Mouse (Mus musculus) embryonic stem cell, embryonic (primary cell): ENCODE results near the gene Kdm5a.

ENCODE experiments used
- CTCF ChIA-PET, 4 experiments: fragments of 300-600 bp in 2 of 4; fragments of 350-600 bp in 2 of 4; sonication (Branson Sonifier 250); formaldehyde crosslinking; loops; one replicate each; lab custom pipeline; 2022; ENCODE audit warnings: inconsistent platforms in 2 of 4; lab: Charles Lee
- POLR2A ChIA-PET, 4 experiments: fragments of 300-600 bp in 2 of 4; fragments of 350-600 bp in 2 of 4; sonication (Branson Sonifier 250); formaldehyde crosslinking; loops; one replicate each; lab custom pipeline; 2022; ENCODE audit warnings: antibody characterized with exemption in 4 of 4, inconsistent platforms in 1 of 4; lab: Charles Lee

The Kdm5a gene

GRCm38 (mm10) chr6:120481538-120481937, 117.6 kb downstream of the Kdm5a start:
- ChIA-PET CTCF (interaction anchor here (0.5 to 3.2 kb wide), 17 partner anchors 9 to 674 kb away, joined by 3 to 20 read pairs (median 5); partner anchors contain the start of genes Il17ra (in 2 of the 4) and Tmem121b (in 1 of the 4)), POLR2A (interaction anchor here in 2 of 4 experiments (0.7 to 2.2 kb wide), 6 partner anchors 9 to 49 kb away, joined by 3 to 12 read pairs (median 5); no protein-coding TSS in a partner anchor)

DNA sequence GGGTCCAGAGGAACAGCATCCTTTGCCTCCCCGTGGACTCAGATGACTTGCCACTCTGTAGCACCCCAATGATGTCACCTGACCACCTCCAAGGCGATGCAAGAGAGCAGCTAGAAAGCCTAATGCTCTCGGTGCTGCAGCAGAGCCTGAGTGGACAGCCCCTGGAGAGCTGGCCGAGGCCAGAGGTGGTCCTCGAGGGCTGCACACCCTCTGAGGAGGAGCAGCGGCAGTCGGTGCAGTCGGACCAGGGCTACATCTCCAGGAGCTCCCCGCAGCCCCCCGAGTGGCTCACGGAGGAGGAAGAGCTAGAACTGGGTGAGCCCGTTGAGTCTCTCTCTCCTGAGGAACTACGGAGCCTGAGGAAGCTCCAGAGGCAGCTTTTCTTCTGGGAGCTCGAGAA, 118.1 kb downstream of the Kdm5a start:
- ChIA-PET POLR2A (interaction anchor here in 3 of 4 experiments (0.6 to 2.2 kb wide), 11 partner anchors 9 to 244 kb away, joined by 3 to 12 read pairs (median 5); partner anchors contain the start of gene Tmem121b (in 1 of the 3)), CTCF (interaction anchor here (0.5 to 3.2 kb wide), 17 partner anchors 9 to 1035 kb away, joined by 3 to 20 read pairs (median 5); partner anchors contain the start of genes Il17ra (in 2 of the 4) and Tmem121b (in 1 of the 4))

GRCm38 (mm10) chr6:120482756-120483155, 118.8 kb downstream of the Kdm5a start:
- ChIA-PET CTCF (interaction anchor here in 3 of 4 experiments (0.5 to 3.2 kb wide), 25 partner anchors 8 to 261 kb away, joined by 3 to 20 read pairs (median 4); partner anchors contain the start of genes Il17ra (in 2 of the 3) and Tmem121b (in 1 of the 3)), POLR2A (interaction anchor here in 3 of 4 experiments (0.9 to 2.2 kb wide), 9 partner anchors 9 to 27 kb away, joined by 3 to 12 read pairs (median 5); partner anchors contain the start of gene Tmem121b (in 2 of the 3))

GRCm38 (mm10) chr6:120483211-120483626, 119.3 kb downstream of the Kdm5a start:
- CTCF ChIA-PET, result interaction anchor here in 3 of 4 experiments (0.5 to 3.2 kb wide), 26 partner anchors 9 to 413 kb away, joined by 3 to 20 read pairs (median 4); partner anchors contain the start of genes Il17ra (in 2 of the 3) and Tmem121b (in 1 of the 3)
- POLR2A ChIA-PET, result interaction anchor here (0.5 to 2.2 kb wide), 11 partner anchors 9 to 185 kb away, joined by 3 to 12 read pairs (median 3); partner anchors contain the start of gene Tmem121b (in 2 of the 4)

GRCm38 (mm10) chr6:120485038-120485437, 121.1 kb downstream of the Kdm5a start:
- ChIA-PET CTCF (no interaction called here), POLR2A (interaction anchor here in 3 of 4 experiments (0.6 to 1.5 kb wide), 4 partner anchors 10 to 71 kb away, joined by 3 to 9 read pairs (median 6); no protein-coding TSS in a partner anchor)

DNA sequence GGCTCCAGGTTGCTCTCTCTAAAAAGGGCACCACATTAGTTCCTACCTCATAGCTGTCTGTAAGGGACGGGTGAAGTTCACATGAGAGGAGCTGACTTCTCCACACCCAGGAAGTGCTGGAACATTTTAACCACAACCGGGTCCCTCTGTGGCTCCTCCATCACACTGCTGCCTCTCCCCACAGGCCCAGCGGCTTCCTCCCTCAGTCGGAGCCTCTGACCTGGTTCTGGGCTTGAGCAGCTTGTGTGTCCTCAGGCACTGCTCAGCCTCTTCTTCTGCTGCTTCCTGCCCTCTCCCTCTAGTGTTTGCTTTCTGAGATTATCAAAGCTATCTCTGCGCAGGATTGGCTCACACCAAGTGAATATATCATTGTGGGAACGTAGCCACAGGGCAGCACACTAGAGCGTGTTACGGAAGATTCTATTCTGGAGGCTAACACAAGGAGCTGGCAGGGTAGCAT, 122.2 kb downstream of the Kdm5a start:
- ChIA-PET CTCF (interaction anchor here in 1 of 4 experiments (1.4 kb wide), 1 partner anchor 1119 kb away, joined by 5 read pairs; no protein-coding TSS in a partner anchor), POLR2A (interaction anchor here in 1 of 4 experiments (1.2 to 1.5 kb wide), 3 partner anchors 11 to 19 kb away, joined by 3 to 4 read pairs (median 3); no protein-coding TSS in a partner anchor)

DNA sequence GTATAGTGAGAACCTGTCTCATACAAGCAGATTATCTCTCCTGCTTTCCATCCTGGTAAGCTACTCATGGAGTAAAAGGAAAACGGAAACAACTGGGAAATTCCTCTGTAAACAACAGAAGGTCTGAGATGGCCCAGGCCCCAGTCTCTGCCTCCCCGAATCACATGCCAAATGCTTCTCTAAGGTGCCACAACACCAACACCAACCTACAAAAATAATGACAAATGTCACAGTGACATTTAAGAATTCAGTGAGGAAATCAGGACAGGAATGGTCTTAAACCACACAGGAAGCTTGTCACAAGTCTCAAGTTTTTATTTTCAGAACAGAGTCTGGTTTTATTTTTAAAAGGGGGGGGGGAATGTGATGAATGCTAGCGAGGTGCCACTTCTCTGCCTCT, 124.7 kb downstream of the Kdm5a start:
- POLR2A ChIA-PET, result interaction anchor here in 2 of 4 experiments (0.6 to 1.2 kb wide), 2 partner anchors 10 to 236 kb away, joined by 3 read pairs; no protein-coding TSS in a partner anchor
- CTCF ChIA-PET, result interaction anchor here in 1 of 4 experiments (0.6 kb wide), 1 partner anchor 282 kb away, joined by 5 read pairs; no protein-coding TSS in a partner anchor

- ChIA-PET CTCF (interaction anchor here in 1 of 4 experiments (0.7 kb wide), 1 partner anchor 76 kb away, joined by 3 read pairs; no protein-coding TSS in a partner anchor), POLR2A (no interaction called here)
These were observed 125.5 kb downstream of the Kdm5a start for GRCm38 (mm10) chr6:120489461-120489860.

- ChIA-PET CTCF (no interaction called here), POLR2A (interaction anchor here in 1 of 4 experiments (2.2 kb wide), 1 partner anchor 8 kb away, joined by 12 read pairs; no protein-coding TSS in a partner anchor)
These were observed 127.1 kb downstream of the Kdm5a start for GRCm38 (mm10) chr6:120491064-120491463.

GRCm38 (mm10) chr6:120491862-120492498, 128.1 kb downstream of the Kdm5a start:
- CTCF ChIA-PET, result interaction anchor here in 3 of 4 experiments (0.6 to 1.9 kb wide), 5 partner anchors 9 to 782 kb away, joined by 3 to 20 read pairs (median 7); no protein-coding TSS in a partner anchor
- POLR2A ChIA-PET, result interaction anchor here in 3 of 4 experiments (0.8 to 2.2 kb wide), 3 partner anchors 8 to 19 kb away, joined by 3 to 12 read pairs (median 3); no protein-coding TSS in a partner anchor

DNA sequence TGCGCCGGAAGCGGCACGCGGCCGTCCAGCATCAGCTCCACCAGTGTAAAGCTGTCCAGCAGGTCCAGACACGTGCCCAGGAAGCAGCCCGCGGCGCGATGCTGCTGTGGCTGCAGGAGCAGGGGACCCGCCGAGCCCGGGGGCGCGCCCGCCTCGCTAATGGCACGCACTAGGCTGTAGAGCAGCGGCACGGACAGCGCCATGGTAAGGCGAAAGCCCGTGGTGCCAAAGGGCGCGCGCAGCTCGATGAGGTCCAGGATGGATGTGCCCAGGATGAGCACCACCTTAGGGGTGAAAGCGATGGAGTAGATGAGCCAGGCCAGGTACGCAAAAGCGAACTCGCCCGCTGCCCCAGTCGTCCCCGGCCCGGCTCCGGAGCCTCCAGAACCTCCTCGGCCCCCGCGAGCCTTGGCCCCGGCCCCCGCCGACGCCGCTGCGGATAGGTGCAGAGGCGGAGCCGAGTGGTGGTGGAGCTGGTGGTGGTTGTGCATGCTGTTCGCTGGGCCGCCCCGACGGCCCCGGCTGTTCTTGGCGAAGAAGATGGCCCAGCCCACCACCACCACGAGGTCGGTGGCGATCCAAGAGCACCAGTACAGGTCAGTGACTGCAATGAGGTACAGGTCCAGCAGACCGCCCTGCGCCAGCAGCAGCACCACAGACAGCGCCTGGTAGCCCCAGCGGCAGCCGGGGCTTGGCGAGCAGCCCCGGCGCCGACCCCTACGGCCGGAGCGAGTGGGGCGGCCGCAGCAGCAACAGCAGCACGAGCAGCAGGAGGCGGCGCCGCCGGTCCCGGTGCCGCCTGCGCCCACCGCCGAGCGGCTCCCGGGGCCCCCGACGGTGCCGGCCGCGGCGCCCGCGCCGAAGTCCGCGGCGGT, 128.8 kb downstream of the Kdm5a start:
- ChIA-PET POLR2A (interaction anchor here in 3 of 4 experiments (0.7 to 6.2 kb wide), 10 partner anchors 9 to 251 kb away, joined by 3 to 45 read pairs (median 4); no protein-coding TSS in a partner anchor), CTCF (interaction anchor here in 3 of 4 experiments (0.6 to 4.0 kb wide), 6 partner anchors 10 to 405 kb away, joined by 4 to 20 read pairs (median 8); no protein-coding TSS in a partner anchor)

DNA sequence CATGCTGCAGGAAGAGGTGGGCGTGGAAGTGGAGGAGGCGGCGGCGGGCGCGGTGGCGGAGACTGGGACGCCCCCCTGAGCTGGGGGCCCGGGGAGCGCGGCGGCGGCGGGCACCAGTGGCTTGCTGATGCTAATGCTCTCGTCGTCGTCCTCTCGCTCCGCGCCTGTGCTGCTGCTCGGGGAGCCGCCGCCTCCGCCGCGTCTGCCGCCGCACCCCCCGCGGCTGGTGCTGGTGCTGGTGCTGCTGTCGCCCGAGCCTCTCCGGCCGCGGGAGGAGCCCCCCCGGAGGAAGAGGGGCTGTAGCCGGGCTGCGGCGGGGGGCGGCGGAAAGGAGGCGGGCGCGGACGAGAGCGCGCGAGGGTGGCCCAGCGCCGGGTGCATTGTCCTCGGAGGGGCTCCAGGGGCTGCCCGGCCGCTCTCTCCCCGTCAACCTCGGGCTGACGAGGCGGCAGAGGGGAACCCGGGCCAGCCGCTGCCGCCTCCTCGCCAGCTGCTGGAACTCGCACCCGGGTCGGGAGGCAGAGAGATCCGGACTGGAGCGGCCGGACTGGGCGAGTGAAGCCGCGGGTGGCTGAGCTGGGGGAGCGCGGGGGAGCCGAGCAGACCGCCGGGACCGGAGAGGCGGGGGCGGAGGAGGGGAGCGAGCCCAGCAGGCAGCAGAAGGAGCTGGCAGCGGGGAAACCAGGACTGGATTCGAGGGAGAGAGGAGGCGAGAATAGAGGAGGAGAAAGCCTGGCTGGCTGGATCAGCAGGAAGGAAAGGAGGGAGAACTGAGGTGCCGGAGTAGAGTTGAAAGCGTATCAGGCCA, 129.7 kb downstream of the Kdm5a start, which contains the start of gene Tmem121b:
TSS of gene Tmem121b (minus strand) at position 434 of the 808 bp plus-strand sequence.
- CTCF ChIA-PET, result interaction anchor here in 2 of 4 experiments (1.0 to 4.0 kb wide), 8 partner anchors 11 to 405 kb away, joined by 3 to 20 read pairs (median 10); partner anchors contain the start of gene Hdhd5 (in 1 of the 2)

More for the DNA sequence above, 129.7 kb downstream of the Kdm5a start, which contains the start of gene Tmem121b:
- POLR2A ChIA-PET, result interaction anchor here in 2 of 4 experiments (0.7 to 6.2 kb wide), 13 partner anchors 11 to 250 kb away, joined by 3 to 45 read pairs (median 4); no protein-coding TSS in a partner anchor
